Mouse (Mus musculus): ENCODE measurements around the gene Ptpro.

Gene Ptpro

GRCm38 (mm10) chr6:137294973-137295820 lies 43.1 kb downstream of the Ptpro start:
- no peak for DNase-seq (ENCODE audit: low spot score in 2 of 2)

GRCm38 (mm10) chr6:137302561-137302960 lies 50.4 kb downstream of the Ptpro start:
- DNase-seq (ENCODE audit: low spot score in 2 of 2) = no peak

GRCm38 (mm10) chr6:137303824-137304223 lies 51.7 kb downstream of the Ptpro start:
- DNase-seq (ENCODE audit: low spot score in 2 of 2) = no peak

GRCm38 (mm10) chr6:137315265-137315664 lies 63.1 kb downstream of the Ptpro start:
- no peak for DNase-seq (ENCODE audit: low spot score in 2 of 2)

- no peak for DNase-seq (ENCODE audit: low spot score in 2 of 2)
These were observed 64.2 kb downstream of the Ptpro start for GRCm38 (mm10) chr6:137316358-137316757.

GRCm38 (mm10) chr6:137317509-137317908 lies 65.4 kb downstream of the Ptpro start:
- DNase-seq (ENCODE audit: low spot score in 2 of 2) = no peak

- DNase-seq (ENCODE audit: low spot score in 2 of 2) = no peak
These were observed 66.2 kb downstream of the Ptpro start for GRCm38 (mm10) chr6:137318242-137318861.

- no peak for DNase-seq (ENCODE audit: low spot score in 2 of 2)
These were observed 67.5 kb downstream of the Ptpro start for GRCm38 (mm10) chr6:137319658-137320057.

- DNase-seq (ENCODE audit: low spot score in 2 of 2) = no peak
These were observed 75.6 kb downstream of the Ptpro start for GRCm38 (mm10) chr6:137327718-137328117.

GRCm38 (mm10) chr6:137328228-137328627 lies 76.1 kb downstream of the Ptpro start:
- DNase-seq (ENCODE audit: low spot score in 2 of 2) = no peak

GRCm38 (mm10) chr6:137330782-137331181 lies 78.7 kb downstream of the Ptpro start:
- DNase-seq (ENCODE audit: low spot score in 2 of 2) = no peak

GRCm38 (mm10) chr6:137331826-137332225 lies 79.7 kb downstream of the Ptpro start:
- DNase-seq (ENCODE audit: low spot score in 2 of 2) = no peak

GRCm38 (mm10) chr6:137339071-137339470 lies 87.0 kb downstream of the Ptpro start:
- DNase-seq (ENCODE audit: low spot score in 2 of 2) = no peak

GRCm38 (mm10) chr6:137343688-137344441 lies 91.7 kb downstream of the Ptpro start:
- no peak for DNase-seq (ENCODE audit: low spot score in 2 of 2)

GRCm38 (mm10) chr6:137360166-137360565 lies 108.0 kb downstream of the Ptpro start:
- DNase-seq (ENCODE audit: low spot score in 2 of 2) = no peak

GRCm38 (mm10) chr6:137362216-137362615 lies 110.1 kb downstream of the Ptpro start:
- no peak for DNase-seq (ENCODE audit: low spot score in 2 of 2)

- no peak for DNase-seq (ENCODE audit: low spot score in 2 of 2)
These were observed 112.6 kb downstream of the Ptpro start for GRCm38 (mm10) chr6:137364681-137365080.

GRCm38 (mm10) chr6:137365637-137366036 lies 113.5 kb downstream of the Ptpro start:
- no peak for DNase-seq (ENCODE audit: low spot score in 2 of 2)

- no peak for DNase-seq (ENCODE audit: low spot score in 2 of 2)
These were observed 118.6 kb downstream of the Ptpro start for GRCm38 (mm10) chr6:137370745-137371144.

- no peak for DNase-seq (ENCODE audit: low spot score in 2 of 2)
These were observed 119.3 kb downstream of the Ptpro start for GRCm38 (mm10) chr6:137371455-137371854.

GRCm38 (mm10) chr6:137373920-137374319 lies 121.8 kb downstream of the Ptpro start:
- no peak for DNase-seq (ENCODE audit: low spot score in 2 of 2)

- no peak for DNase-seq (ENCODE audit: low spot score in 2 of 2)
These were observed 130.4 kb downstream of the Ptpro start for GRCm38 (mm10) chr6:137382546-137382945.

Data from spleen, postnatal 10 days (tissue).